Mouse (Mus musculus) kidney, postnatal 4 days (tissue): Measurements from ENCODE around the gene Samd10.

ENCODE experiments used
- DNase-seq, 2 experiments: peaks; one replicate each; pipeline ENCODE4 v3.0.0; 2021; ENCODE audit warnings: mixed read lengths in 2 of 2

Samd10 gene

GRCm38 (mm10) chr2:181591528-181592085 is 7.4 kb downstream of the Samd10 start, which contains the start of gene Prpf6:
TSS of gene Prpf6 (plus strand) at chr2:181591868.
- DNase-seq = peak in 1 of 2 experiments; percentile 44

- DNase-seq = peak in 1 of 2 experiments; percentile 0
Measured at GRCm38 (mm10) chr2:181590471-181590870, 8.5 kb downstream of the Samd10 start.

- peak in 1 of 2 experiments; percentile 1 for DNase-seq
Measured at GRCm38 (mm10) chr2:181589732-181590105, 9.3 kb downstream of the Samd10 start.

DNA sequence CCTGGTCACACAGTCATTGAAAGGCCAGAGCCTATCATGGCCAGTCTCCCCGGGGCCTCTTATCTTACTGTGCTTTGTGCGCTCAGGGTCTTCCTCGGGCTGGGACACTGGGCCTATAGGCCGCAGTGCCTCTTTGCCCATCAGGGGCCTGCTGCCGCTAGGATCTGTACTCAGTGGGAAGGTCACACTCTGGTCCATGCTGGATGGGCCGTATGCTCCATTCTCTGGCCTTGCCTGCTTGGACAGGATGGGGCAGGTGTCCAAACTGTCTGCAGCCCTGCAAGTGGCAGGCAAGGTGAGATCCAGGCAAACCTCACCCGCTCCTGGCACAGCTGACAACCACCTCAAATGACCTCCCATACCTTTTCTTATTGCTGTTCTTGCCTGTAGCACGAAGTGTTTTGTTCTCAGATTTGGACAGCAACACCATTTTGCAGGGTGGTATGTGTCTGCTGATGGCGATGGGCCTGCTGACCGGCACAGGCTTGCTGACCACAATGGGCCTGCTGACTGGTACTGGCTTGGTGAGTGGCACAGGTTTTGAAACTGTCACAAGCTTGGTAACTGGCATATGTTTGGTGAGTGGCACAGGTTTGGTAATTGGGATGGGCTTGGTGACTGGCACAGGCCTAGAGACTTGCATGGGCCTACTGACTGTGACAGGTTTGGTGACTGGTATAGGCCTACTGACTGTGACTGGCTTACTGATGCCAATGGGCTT is 9.8 kb downstream of the Samd10 start:
- DNase-seq = peak in 1 of 2 experiments; percentile 1

DNA sequence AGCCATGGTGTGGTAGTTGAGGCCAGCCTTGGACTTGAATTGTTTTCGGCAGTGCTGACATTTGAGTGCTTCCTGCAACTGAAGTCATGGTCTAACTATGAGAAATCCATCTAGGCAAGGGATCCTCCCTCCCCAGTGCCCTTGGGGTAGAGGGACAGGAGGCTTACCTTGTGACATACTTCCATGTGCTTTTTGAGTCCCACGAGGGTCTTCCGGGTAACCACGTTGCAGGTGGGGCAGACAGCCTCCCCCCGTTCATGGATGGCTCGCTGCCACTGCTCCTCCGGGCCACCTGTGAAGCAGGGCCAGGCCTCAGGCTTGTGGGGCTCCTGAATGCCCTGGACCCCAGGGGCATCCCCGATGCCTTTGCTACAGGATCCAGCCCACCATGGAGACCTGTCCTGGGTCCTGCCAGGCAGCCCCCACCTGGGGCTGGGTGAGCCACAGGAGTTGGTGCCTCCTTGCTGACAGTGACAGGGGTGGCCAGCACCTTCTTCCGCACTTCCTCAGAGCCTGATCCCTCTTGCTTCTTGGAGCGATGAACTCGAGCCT is 10.7 kb downstream of the Samd10 start:
- DNase-seq = peak in 1 of 2 experiments; percentile 2

DNA sequence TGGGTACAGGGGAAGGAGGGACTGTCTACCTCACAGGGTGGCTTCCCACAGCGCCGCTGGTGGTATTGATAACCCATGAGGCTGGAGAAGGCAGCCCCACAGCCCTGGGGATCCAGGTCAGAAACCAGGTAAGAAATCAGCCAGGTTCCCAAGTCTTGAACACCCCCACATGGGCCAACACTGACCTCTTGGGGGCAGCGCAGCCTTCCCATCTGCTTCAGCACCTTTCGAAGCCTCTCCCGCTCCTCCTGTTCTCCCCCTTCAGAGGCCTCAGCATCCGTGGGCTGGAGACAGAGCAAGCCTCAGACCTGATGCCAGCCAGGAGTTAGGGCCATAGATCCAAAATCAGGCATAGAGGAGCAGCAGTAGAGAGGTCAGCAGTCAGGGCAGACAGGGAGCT is 11.2 kb downstream of the Samd10 start:
- DNase-seq = peak in 1 of 2 experiments; percentile 28

DNA sequence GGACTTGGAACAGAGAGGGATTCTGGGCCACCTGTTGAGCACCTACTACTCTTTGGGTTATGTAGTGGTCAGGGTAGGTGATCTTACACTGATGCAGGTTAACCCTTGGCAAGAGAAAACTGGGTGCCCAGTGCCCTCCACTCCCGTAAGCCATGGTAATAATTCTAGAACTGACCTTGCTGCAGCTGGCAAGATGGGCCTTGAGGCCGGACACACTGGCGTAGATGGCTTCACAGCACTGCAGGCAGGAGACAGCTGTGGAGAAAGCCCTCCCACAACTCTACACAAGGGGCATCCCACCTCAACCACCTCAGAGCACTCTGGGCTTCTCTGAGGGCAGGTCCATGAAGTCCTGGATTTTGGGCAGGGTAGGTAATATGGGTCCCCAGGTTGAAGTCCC is 12.9 kb downstream of the Samd10 start:
- DNase-seq = no peak

- peak in 1 of 2 experiments; percentile 1 for DNase-seq
Measured at GRCm38 (mm10) chr2:181585506-181585905, 13.5 kb downstream of the Samd10 start.

DNA sequence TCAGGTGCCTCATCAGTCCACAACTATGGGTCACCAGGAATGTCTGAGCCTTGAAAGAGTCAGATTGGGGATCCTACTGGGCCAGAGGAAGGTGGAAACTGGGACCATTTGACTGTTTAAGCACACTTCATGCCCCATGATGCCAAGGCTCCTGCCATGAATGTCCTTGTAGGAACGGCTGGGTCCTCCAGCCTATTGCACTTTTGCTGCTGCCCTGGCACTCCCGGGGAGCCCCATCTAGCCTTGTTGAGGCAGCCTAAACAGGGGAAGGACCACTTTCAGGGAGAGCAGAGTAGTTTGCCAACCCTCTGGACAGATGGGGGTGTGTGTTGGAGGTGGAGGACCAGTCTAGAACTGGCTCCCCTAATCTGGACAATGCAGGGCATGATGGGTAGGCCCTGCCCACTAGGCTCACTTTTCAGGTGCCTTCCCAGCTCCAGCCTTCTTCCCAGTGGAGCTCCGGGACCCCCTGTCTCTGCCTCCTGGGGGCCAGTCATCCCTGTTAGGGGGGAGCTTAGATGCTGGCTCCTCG is 14.5 kb downstream of the Samd10 start, which contains the start of gene Uckl1:
TSS of gene Uckl1 (minus strand) at position 482 of the 532 bp plus-strand sequence.
- DNase-seq = peak in 1 of 2 experiments; percentile 1

- DNase-seq = peak in 1 of 2 experiments; percentile 1
Measured at GRCm38 (mm10) chr2:181583460-181584257, 15.4 kb downstream of the Samd10 start.

- DNase-seq = peak in 1 of 2 experiments; percentile 2
Measured at GRCm38 (mm10) chr2:181582939-181583338, 16.1 kb downstream of the Samd10 start.

GRCm38 (mm10) chr2:181582358-181582757 is 16.7 kb downstream of the Samd10 start:
- DNase-seq = peak in 1 of 2 experiments; percentile 7

DNA sequence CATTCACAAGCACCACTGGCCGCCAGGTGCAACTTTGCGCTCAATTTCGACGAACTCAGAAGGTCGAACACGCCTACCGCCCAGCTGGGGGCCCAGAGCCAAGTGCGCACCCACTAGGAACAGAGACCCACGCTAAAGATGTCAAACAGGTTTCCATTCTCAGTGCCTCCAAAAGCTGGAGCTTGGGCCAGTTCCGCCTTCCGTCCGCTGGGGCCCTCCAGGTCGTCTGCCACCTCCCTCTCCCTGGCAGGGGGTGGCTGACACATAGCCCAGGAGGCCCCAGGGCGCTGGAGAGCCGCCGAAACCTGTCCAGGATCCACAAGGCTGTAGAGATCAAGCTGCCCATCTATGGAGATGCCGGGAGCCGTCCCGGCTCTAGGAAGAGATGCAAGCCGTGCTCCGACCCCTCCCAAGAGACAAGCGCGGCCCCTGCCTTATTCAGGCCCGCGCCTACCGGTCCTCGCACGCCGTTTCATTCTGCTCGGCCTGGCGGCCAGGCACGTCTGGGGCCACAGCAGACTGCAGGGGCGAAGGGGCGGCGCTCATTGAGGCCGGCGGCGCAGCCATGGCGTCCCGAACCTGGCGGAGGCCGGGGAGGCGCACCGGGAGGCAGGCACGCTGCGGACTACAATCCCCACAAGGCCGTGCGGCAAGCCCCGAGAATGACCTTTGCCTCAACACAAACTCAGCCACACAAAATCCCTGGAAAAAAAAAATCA is 17.5 kb downstream of the Samd10 start:
- peak; percentile 90 to 92 for DNase-seq

- DNase-seq = peak; percentile 83 to 90
Measured at GRCm38 (mm10) chr2:181581016-181581401, 18.0 kb downstream of the Samd10 start.

GRCm38 (mm10) chr2:181580131-181580772 is 18.8 kb downstream of the Samd10 start:
- DNase-seq = no peak

- no peak for DNase-seq
Measured at GRCm38 (mm10) chr2:181579681-181580080, 19.3 kb downstream of the Samd10 start.

- peak in 1 of 2 experiments; percentile 37 for DNase-seq
Measured at GRCm38 (mm10) chr2:181578790-181579618, 20.0 kb downstream of the Samd10 start.

DNA sequence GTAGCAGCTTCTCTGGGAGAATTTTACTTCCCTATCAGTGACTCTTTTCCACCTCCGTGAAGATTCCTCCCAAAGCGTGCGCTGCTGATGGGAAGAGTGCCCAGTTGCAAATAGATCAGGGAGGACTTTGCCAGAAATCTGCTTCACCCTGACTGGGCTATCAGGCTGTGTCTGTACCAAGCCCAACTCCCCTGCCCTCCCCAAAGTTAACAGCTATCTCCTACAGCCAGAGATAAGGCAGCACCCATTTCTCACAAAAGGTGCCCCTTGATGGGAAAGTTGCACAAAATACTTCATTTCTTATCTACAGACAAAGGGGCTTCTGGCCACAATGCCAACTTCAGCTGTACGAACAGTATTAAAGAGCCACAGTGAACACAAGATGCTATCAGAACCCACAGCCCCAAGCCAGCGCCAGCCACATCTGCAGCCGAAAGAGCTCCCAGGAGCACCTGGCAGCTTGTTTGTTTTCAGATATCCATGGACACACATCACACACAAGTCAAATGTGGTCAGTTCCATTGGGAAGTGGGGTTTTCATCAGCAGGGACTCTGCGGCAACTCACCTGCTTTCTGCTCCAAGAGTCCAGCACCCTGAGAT is 20.9 kb downstream of the Samd10 start:
- no peak for DNase-seq

GRCm38 (mm10) chr2:181577126-181577525 is 21.9 kb downstream of the Samd10 start:
- DNase-seq = no peak

- DNase-seq = no peak
Measured at GRCm38 (mm10) chr2:181576613-181577012, 22.4 kb downstream of the Samd10 start.
